ENCODE assay signal across 33 mouse cellular contexts in the genomic region with DNA sequence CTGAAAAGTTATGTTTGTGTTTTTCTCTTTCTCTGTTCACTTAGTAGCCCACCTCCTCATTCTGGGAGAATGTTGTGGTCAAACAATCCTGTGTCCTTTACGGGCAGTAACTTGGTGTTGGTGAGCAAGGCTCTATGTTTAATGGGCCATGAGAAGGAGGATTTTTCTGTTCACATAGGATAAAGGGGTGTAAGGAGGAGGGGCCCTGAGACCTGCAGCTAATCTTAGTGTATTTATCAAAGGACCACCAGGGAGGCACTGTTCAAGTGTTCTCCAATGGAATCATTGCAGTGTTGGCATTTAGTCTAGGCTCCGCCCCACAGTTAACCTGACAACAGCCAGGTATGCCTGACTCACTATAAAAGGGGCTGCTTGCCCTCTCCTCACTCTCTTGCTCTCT.
"Had no signal": no experiment of that assay in that cellular context is flagged by ENCODE, and none has a peak within 500 bp of the region (broad histone marks: within the 10 kb centered on the region; RNA-seq: fewer than 3 reads in every experiment).

No protein-coding gene starts in this region.

- H3K4me2 ChIP-seq: limb, embryonic 12.5 days; limb, embryonic 13.5 days; limb, embryonic 15.5 days; liver, embryonic 11.5 days; liver, embryonic 12.5 days; liver, embryonic 13.5 days; liver, embryonic 15.5 days; lung, embryonic 14.5 days; lung, embryonic 15.5 days; midbrain, embryonic 11.5 days; midbrain, embryonic 12.5 days; midbrain, embryonic 13.5 days; midbrain, embryonic 15.5 days; neural tube, embryonic 12.5 days; neural tube, embryonic 13.5 days had no signal

- DNase-seq: left cerebral cortex, postnatal 4 days; liver; liver, embryonic 13.5 days; liver, postnatal 0 days; lung, adult 18-20 months; lung, adult 2 months; lung, embryonic 14.5 days; lung, postnatal 10 days; lung, postnatal 14 days; lung, postnatal 36 days; lung, postnatal 4 days; midbrain, embryonic 14.5 days had no signal

- H3K36me3 ChIP-seq: limb, embryonic 10.5 days; limb, embryonic 12.5 days; limb, embryonic 13.5 days; limb, embryonic 15.5 days; liver, embryonic 12.5 days; liver, embryonic 13.5 days; liver, embryonic 15.5 days; lung, embryonic 15.5 days; midbrain, embryonic 10.5 days; midbrain, embryonic 12.5 days; midbrain, embryonic 13.5 days; midbrain, embryonic 15.5 days; neural tube, embryonic 12.5 days; neural tube, embryonic 13.5 days had no signal

- H3K4me1 ChIP-seq: liver, embryonic 12.5 days; liver, embryonic 13.5 days; liver, embryonic 15.5 days; megakaryocyte, embryonic 14.5 days; midbrain, embryonic 10.5 days; midbrain, embryonic 15.5 days; neural tube, embryonic 12.5 days had no signal

- H3K27ac ChIP-seq: limb, embryonic 10.5 days; limb, embryonic 12.5 days; limb, embryonic 13.5 days; limb, embryonic 15.5 days; liver, embryonic 12.5 days; liver, embryonic 13.5 days; liver, embryonic 14.5 days; liver, embryonic 15.5 days; lung, embryonic 15.5 days; macrophage; midbrain, embryonic 10.5 days; midbrain, embryonic 12.5 days; midbrain, embryonic 13.5 days; midbrain, embryonic 15.5 days; neural tube, embryonic 12.5 days; neural tube, embryonic 13.5 days had no signal

- H3K9me3 ChIP-seq: limb, embryonic 10.5 days; limb, embryonic 12.5 days; limb, embryonic 13.5 days; limb, embryonic 15.5 days; liver, embryonic 12.5 days; liver, embryonic 13.5 days; liver, embryonic 15.5 days; lung, embryonic 15.5 days; megakaryocyte, embryonic 14.5 days; midbrain, embryonic 10.5 days; midbrain, embryonic 12.5 days; midbrain, embryonic 13.5 days; midbrain, embryonic 15.5 days; neural tube, embryonic 12.5 days; neural tube, embryonic 13.5 days had no signal

- ATAC-seq: liver, embryonic 12.5 days; liver, postnatal 0 days; lung, postnatal 0 days; midbrain, embryonic 13.5 days; midbrain, embryonic 15.5 days; midbrain, embryonic 16.5 days had no signal

- H3K4me3 ChIP-seq: limb, embryonic 10.5 days; limb, embryonic 12.5 days; limb, embryonic 13.5 days; limb, embryonic 15.5 days; liver, embryonic 12.5 days; liver, embryonic 13.5 days; liver, embryonic 15.5 days; lung, embryonic 15.5 days; megakaryocyte, embryonic 14.5 days; midbrain, embryonic 10.5 days; midbrain, embryonic 12.5 days; midbrain, embryonic 13.5 days; midbrain, embryonic 15.5 days; myocyte; neural tube, embryonic 12.5 days; neural tube, embryonic 13.5 days had no signal

- H3K9ac ChIP-seq: limb, embryonic 12.5 days; limb, embryonic 13.5 days; limb, embryonic 15.5 days; liver, embryonic 12.5 days; liver, embryonic 13.5 days; liver, embryonic 14.5 days; liver, embryonic 15.5 days; liver, postnatal 0 days; lung, embryonic 14.5 days; lung, embryonic 15.5 days; midbrain, embryonic 12.5 days; midbrain, embryonic 13.5 days; midbrain, embryonic 15.5 days; neural tube, embryonic 12.5 days; neural tube, embryonic 13.5 days had no signal

- H3K27me3 ChIP-seq: liver, embryonic 12.5 days; liver, embryonic 13.5 days; liver, embryonic 15.5 days; lung, embryonic 15.5 days; midbrain, embryonic 12.5 days; midbrain, embryonic 13.5 days; midbrain, embryonic 15.5 days; neural tube, embryonic 12.5 days; neural tube, embryonic 13.5 days had no signal
